Mouse (Mus musculus): ENCODE data around the gene Tecr. TPM values are rescaled to one million over a fixed set of nuclear protein-coding genes. Genes with fewer than 3 reads are reported as not detected.

Tecr gene
- polyA plus RNA-seq, 1 experiment from 2014 or later, result 629 TPM

GRCm38 (mm10) chr8:83535736-83536135 is 72.0 kb downstream of the Tecr start, which contains the start of gene Olfr370:
Gene Olfr370 (plus strand): TSS chr8:83535780.
- no peaks in the 10 kb centered on the region for H3K9me3 ChIP-seq (ENCODE audit: control insufficient read depth, low read depth, low read length)
- no peak within 1 kb of the TSS for H3K9ac ChIP-seq (replicated peaks; ENCODE audit: low read depth, low read length)
- no peak for ATAC-seq (ENCODE audit: insufficient number of reproducible peaks, insufficient read depth, low FRiP score, low read depth)
- no peaks in the 10 kb centered on the region for H3K4me1 ChIP-seq (ENCODE audit: control insufficient read depth, insufficient read depth, low read length)
- H3K36me3 ChIP-seq (ENCODE audit: control insufficient read depth, insufficient read depth, low read length), result no peaks in the 10 kb centered on the region
- no peaks in the 10 kb centered on the region for H3K27me3 ChIP-seq (ENCODE audit: control insufficient read depth, insufficient read depth, low read length)
- no peak within 1 kb of the TSS for H3K4me3 ChIP-seq (ENCODE audit: low read depth, low read length)
- no peak within 1 kb of the TSS for H3K27ac ChIP-seq (ENCODE audit: low read length)
- no peak within 1 kb of the TSS for H3K4me2 ChIP-seq (replicated peaks; ENCODE audit: low read depth, low read length)
- WGBS, result 76% methylated on average over 3 of the region's 3 CpGs

GRCm38 (mm10) chr8:83534802-83535201 is 73.0 kb downstream of the Tecr start:
- Histone ChIP-seq H3K9me3 (ENCODE audit: control insufficient read depth, low read depth, low read length) (no peaks in the 10 kb centered on the region), H3K36me3 (ENCODE audit: control insufficient read depth, insufficient read depth, low read length) (no peaks in the 10 kb centered on the region), H3K4me1 (ENCODE audit: control insufficient read depth, insufficient read depth, low read length) (no peaks in the 10 kb centered on the region), H3K27ac (ENCODE audit: low read length) (no peak overlapping the region), H3K4me2 (replicated peaks; ENCODE audit: low read depth, low read length) (no peak overlapping the region), H3K9ac (replicated peaks; ENCODE audit: low read depth, low read length) (no peak overlapping the region), H3K27me3 (ENCODE audit: control insufficient read depth, insufficient read depth, low read length) (no peaks in the 10 kb centered on the region), H3K4me3 (ENCODE audit: low read depth, low read length) (no peak overlapping the region)
- no peak for ATAC-seq (ENCODE audit: insufficient number of reproducible peaks, insufficient read depth, low FRiP score, low read depth)
- 88% methylated on average over 2 of the region's 2 CpGs for WGBS

Other genes starting within 250 kb of the Tecr start
- gene Clgn, start 218.1 kb downstream of the Tecr start, polyA plus RNA-seq (2014; fragmentation: Nextera tagmentation; extraction: Ambion mirVana), result 0.33 and 0.84 TPM in 2 replicates
- 123 and 132 TPM in 2 replicates for gene Scoc, start 149.6 kb downstream of the Tecr start, polyA plus RNA-seq (2014; fragmentation: Nextera tagmentation; extraction: Ambion mirVana)
- gene Olfr370, start 72.2 kb downstream of the Tecr start, polyA plus RNA-seq (2014; fragmentation: Nextera tagmentation; extraction: Ambion mirVana), result not detected in 2 replicates
- 325 and 345 TPM in 2 replicates for gene Ndufb7, start 41.3 kb downstream of the Tecr start, polyA plus RNA-seq (2014; fragmentation: Nextera tagmentation; extraction: Ambion mirVana)
- gene Dnajb1, start 222 bp upstream of the Tecr start, polyA plus RNA-seq (2014; fragmentation: Nextera tagmentation; extraction: Ambion mirVana), result 59.5 and 59.6 TPM in 2 replicates
- 180 and 185 TPM in 2 replicates for gene Gipc1, start 44.7 kb upstream of the Tecr start, polyA plus RNA-seq (2014; fragmentation: Nextera tagmentation; extraction: Ambion mirVana)
- gene Ptger1, start 58.7 kb upstream of the Tecr start, polyA plus RNA-seq (2014; fragmentation: Nextera tagmentation; extraction: Ambion mirVana), result 3.1 and 5.4 TPM in 2 replicates
- gene Pkn1, start 91.2 kb upstream of the Tecr start, polyA plus RNA-seq (2014; fragmentation: Nextera tagmentation; extraction: Ambion mirVana), result 30.1 and 30.7 TPM in 2 replicates
- 141 and 147 TPM in 2 replicates for gene Ddx39, start 107.2 kb upstream of the Tecr start, polyA plus RNA-seq (2014; fragmentation: Nextera tagmentation; extraction: Ambion mirVana)
- 39.2 and 40.7 TPM in 2 replicates for gene Adgre5, start 133.4 kb upstream of the Tecr start, polyA plus RNA-seq (2014; fragmentation: Nextera tagmentation; extraction: Ambion mirVana)

Data from stomach, embryonic 14.5 days (tissue).